Mouse (Mus musculus) heart, postnatal 0 days (tissue): ENCODE measurements around the gene Dpysl4. TPM values are rescaled to one million over a fixed set of nuclear protein-coding genes. Genes with fewer than 3 reads are reported as not detected.

Experiments used
- ATAC-seq: fragments of 200-750 bp; cut with Nextera tagmentation; 2 replicates; pipeline ENCODE4 v1.8.0; 2017; ENCODE audit warnings: low read depth, moderate number of reproducible peaks, moderate library complexity; ENCODE audit not compliant: insufficient read depth
- DNase-seq: peaks from one replicate; pipeline ENCODE4 v3.0.0-alpha.2; 2016; ENCODE audit warnings: low spot score
- H3K27ac ChIP-seq: fragments of 300-500 bp; sonication (generic); 2 replicates; pipeline ENCODE4 v1.5.1; 2014; ENCODE audit warnings: low read depth, mild to moderate bottlenecking
- H3K27me3 ChIP-seq: fragments of 300-500 bp; sonication (generic); 2 replicates; pipeline ENCODE4 v1.6.1; 2014; ENCODE audit warnings: low read length, mixed read lengths; ENCODE audit not compliant: control insufficient read depth, insufficient read depth
- H3K36me3 ChIP-seq: fragments of 300-500 bp; sonication (generic); replicated peaks from 2 replicates; pipeline ENCODE4 v1.6.1; 2014; ENCODE audit warnings: low read length, mixed read lengths; ENCODE audit not compliant: control insufficient read depth, insufficient read depth
- H3K4me1 ChIP-seq: fragments of 300-500 bp; sonication (generic); 2 replicates; pipeline ENCODE4 v1.6.1; 2014; ENCODE audit warnings: antibody characterized with exemption; ENCODE audit not compliant: control insufficient read depth, insufficient read depth
- H3K4me2 ChIP-seq: fragments of 300-500 bp; sonication (generic); 2 replicates; pipeline ENCODE4 v1.6.1; 2014; ENCODE audit warnings: low read depth, mild to moderate bottlenecking, low read length, moderate library complexity
- H3K4me3 ChIP-seq: fragments of 300-500 bp; sonication (generic); 2 replicates; pipeline ENCODE4 v1.5.1; 2014; ENCODE audit warnings: low read depth, low read length
- H3K9ac ChIP-seq: fragments of 300-500 bp; sonication (generic); replicated peaks from 2 replicates; pipeline ENCODE4 v1.6.1; 2014; ENCODE audit warnings: low read depth, low read length, mixed read lengths
- H3K9me3 ChIP-seq: fragments of 300-500 bp; sonication (generic); replicated peaks from 2 replicates; pipeline ENCODE4 v1.6.1; 2016; ENCODE audit warnings: low read length; ENCODE audit not compliant: control insufficient read depth
- CTCF ChIP-seq: IDR thresholded peaks from 2 replicates; pipeline ENCODE4 v1.5.1; 2016; ENCODE audit warnings: antibody characterized with exemption, control low read depth, low read depth
- EP300 ChIP-seq: IDR thresholded peaks from 2 replicates; pipeline ENCODE4 v1.6.1; 2016; ENCODE audit warnings: antibody characterized with exemption, low read depth
- WGBS: fragments of 180-500 bp; shearing (Covaris S2); extraction: QIAGEN DNeasy Blood & Tissue Kit; methylation state at CpG from one replicate; pipeline ENCODE4 v1.1.7; 2014; 5-methylcytosine and 5-hydroxymethylcytosine counted together
- polyA plus RNA-seq: library from polyadenylated mRNA; unstranded; fragments of >200 nt; fragmentation: Nextera tagmentation; extraction: Ambion mirVana; gene quantifications from 2 replicates; pipeline ENCODE4 v1.2.1, GENCODE M21; 2015
- total RNA-seq: library from RNA; depleted of rRNA; stranded (reverse); fragments of >200 nt; gene quantifications from 2 replicates; pipeline ENCODE4 v1.2.3, GENCODE M21; 2014; ENCODE audit warnings: low replicate concordance

Dpysl4 gene
- total and polyA plus RNA-seq, 2 experiments from 2014 or later, result 0.11 to 1.3 TPM

DNA sequence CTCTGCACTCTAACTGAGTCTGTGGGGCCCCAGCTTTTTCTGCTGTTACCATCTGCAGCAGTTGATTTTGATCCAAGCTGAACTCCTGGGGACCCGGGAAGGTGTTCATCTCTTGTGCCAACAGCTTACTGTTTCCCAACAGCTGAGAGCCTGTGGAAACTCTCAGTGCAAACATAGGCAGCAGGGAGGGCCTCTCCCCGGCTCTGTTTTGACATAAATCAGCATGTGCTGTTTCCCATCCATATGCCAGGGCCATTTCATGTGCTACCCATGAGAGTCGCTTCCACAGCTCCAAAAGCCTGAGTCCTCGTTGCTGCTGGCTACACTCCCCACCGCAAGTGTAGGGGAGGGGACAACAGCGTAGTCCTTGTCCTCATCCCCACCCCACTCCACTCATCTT, 7.6 kb upstream of the Dpysl4 start:
- H3K9ac ChIP-seq, result no peak overlapping the region
- TF ChIP-seq EP300 (no peak), CTCF (no peak)
- DNase-seq (no peak), ATAC-seq (no peak)
- no peak overlapping the region for H3K4me3 ChIP-seq
- no peaks in the 10 kb centered on the region for H3K36me3 ChIP-seq
- no peak overlapping the region for H3K4me2 ChIP-seq
- 0 out of 2 replicates have a peak, but pooled peaks cover 3% of the 10 kb centered on the region for H3K27me3 ChIP-seq
- no peaks in the 10 kb centered on the region for H3K4me1 ChIP-seq
- no peak overlapping the region for H3K27ac ChIP-seq
- WGBS, result 64% methylated on average over 6 of the region's 6 CpGs
- no peaks in the 10 kb centered on the region for H3K9me3 ChIP-seq

GRCm38 (mm10) chr7:139079141-139079540, 6.7 kb upstream of the Dpysl4 start:
- Histone ChIP-seq H3K27ac (no peak overlapping the region), H3K4me1 (no peaks in the 10 kb centered on the region), H3K4me2 (no peak overlapping the region), H3K4me3 (no peak overlapping the region), H3K27me3 (peaks cover 6% of the 10 kb centered on the region; the same call in 1 of the 2 replicates), H3K36me3 (no peaks in the 10 kb centered on the region), H3K9ac (no peak overlapping the region), H3K9me3 (no peaks in the 10 kb centered on the region)
- TF ChIP-seq CTCF, result no peak
- no peak for TF ChIP-seq EP300
- WGBS, result 67% methylated on average over 7 of the region's 7 CpGs
- DNase-seq (no peak), ATAC-seq (no peak)

DNA sequence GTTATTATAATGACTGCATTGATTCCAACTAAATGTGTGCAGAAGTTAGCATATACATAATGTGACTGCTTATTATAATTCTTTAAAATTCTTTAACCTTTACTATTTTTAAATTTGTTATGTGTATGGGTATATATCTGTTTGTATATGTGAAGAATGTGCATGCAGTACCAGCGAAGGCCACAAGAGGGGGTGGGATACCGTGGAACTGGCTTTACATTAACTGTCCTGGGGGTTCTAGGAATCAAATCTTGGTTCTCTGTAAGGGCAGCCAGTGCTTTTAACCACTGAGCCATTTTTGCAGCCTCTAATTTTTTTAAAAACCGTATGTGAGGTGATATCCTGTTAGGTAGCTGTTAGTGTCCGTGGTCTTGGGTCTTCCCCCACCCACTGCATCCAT, 5.1 kb upstream of the Dpysl4 start:
- Histone ChIP-seq H3K9me3 (no peaks in the 10 kb centered on the region), H3K9ac (no peak overlapping the region), H3K4me3 (no peak overlapping the region), H3K27ac (no peak overlapping the region), H3K4me2 (no peak overlapping the region), H3K4me1 (no peaks in the 10 kb centered on the region), H3K27me3 (peaks cover 22% of the 10 kb centered on the region), H3K36me3 (no peaks in the 10 kb centered on the region)
- ATAC-seq, result no peak
- WGBS, result 70% methylated on average over 4 of the region's 4 CpGs
- TF ChIP-seq EP300 (no peak), CTCF (peak; percentile 23; the same call in 1 of the 2 replicates)
- no peak for DNase-seq

- no peaks in the 10 kb centered on the region for H3K36me3 ChIP-seq
- no peaks in the 10 kb centered on the region for H3K9me3 ChIP-seq
- WGBS, result 56% methylated on average over 5 of the region's 5 CpGs
- no peak overlapping the region for H3K9ac ChIP-seq
- ATAC-seq (no peak), DNase-seq (no peak)
- no peak overlapping the region for H3K4me2 ChIP-seq
- no peaks in the 10 kb centered on the region for H3K4me1 ChIP-seq
- H3K27me3 ChIP-seq, result peaks cover 27% of the 10 kb centered on the region
- no peak overlapping the region for H3K27ac ChIP-seq
- TF ChIP-seq EP300 (no peak), CTCF (no peak)
- H3K4me3 ChIP-seq, result no peak overlapping the region
Measured at GRCm38 (mm10) chr7:139081158-139081557, 4.6 kb upstream of the Dpysl4 start.

DNA sequence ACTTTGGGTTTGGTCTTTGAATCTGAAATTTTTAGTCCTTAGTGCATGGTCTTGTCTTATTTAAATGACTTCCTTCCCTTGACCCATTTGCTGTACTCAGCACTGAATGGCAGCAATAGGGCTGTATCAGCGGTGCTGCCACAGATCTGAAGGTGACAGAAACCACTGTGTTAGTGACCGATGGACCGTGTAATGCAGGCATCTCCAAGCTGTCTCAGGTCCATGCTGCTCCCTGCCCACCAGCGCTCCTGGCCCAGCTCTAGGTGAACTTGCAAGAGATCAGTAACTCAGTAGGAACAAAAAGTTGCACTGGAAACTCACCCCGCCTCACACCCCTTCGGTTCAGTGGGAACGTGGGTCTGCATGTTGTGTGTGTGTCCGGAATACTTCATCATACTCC, 3.5 kb upstream of the Dpysl4 start:
- Histone ChIP-seq H3K4me3 (no peak overlapping the region), H3K27me3 (peaks cover 38% of the 10 kb centered on the region)
- 87% methylated on average over 8 of the region's 8 CpGs for WGBS

DNA sequence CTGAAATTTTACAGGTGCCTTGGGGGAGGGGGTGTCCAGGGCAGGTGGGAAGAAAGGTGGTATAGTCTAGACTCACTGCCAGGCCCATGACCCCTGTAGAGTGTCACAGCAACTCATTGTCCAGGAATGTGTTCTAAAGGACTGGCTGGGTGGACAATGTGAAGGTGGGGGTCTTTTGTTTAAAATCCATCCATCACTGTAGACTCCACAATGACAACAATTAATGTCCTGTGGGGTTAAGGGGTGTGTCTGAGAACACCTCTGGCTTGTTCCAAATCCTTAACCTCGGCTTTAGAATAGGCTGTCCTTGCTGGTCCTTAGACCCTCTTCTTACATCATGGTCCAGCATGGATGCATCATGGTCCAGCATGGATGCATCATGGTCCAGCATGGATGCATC, 1.5 kb upstream of the Dpysl4 start:
- no peak overlapping the region for H3K4me2 ChIP-seq

More for the DNA sequence above, 3.5 kb upstream of the Dpysl4 start:
- Histone ChIP-seq H3K9me3 (no peaks in the 10 kb centered on the region), H3K27ac (no peak overlapping the region), H3K4me2 (no peak overlapping the region), H3K9ac (no peak overlapping the region), H3K4me1 (no peaks in the 10 kb centered on the region), H3K36me3 (no peaks in the 10 kb centered on the region)
- TF ChIP-seq CTCF, result no peak
- ATAC-seq (no peak), DNase-seq (no peak)

More for the DNA sequence above, 1.5 kb upstream of the Dpysl4 start:
- H3K36me3 ChIP-seq, result no peaks in the 10 kb centered on the region
- H3K4me3 ChIP-seq, result no peak overlapping the region
- TF ChIP-seq EP300 (no peak), CTCF (no peak)
- DNase-seq, result no peak
- no peak for ATAC-seq
- WGBS, result 48% methylated on average over 1 of the region's 1 CpGs
- no peaks in the 10 kb centered on the region for H3K9me3 ChIP-seq
- peaks cover 56% of the 10 kb centered on the region for H3K27me3 ChIP-seq
- no peak overlapping the region for H3K9ac ChIP-seq
- no peak overlapping the region for H3K27ac ChIP-seq
- H3K4me1 ChIP-seq, result no peaks in the 10 kb centered on the region
